Mouse (Mus musculus) MEL (cell line): ENCODE data around the gene Ddit4. TPM values are rescaled to one million over a fixed set of nuclear protein-coding genes. Genes with fewer than 3 reads are reported as not detected.

Experiments
- DNase-seq: peaks from one replicate; pipeline ENCODE4 v3.0.0; 2011; ENCODE audit warnings: low read depth, low spot score
- H3K27ac ChIP-seq: 2 replicates; pipeline ENCODE4 v1.5.1; 2012; ENCODE audit warnings: low read depth, mild to moderate bottlenecking, control low read depth, low read length, moderate library complexity; ENCODE audit not compliant: control insufficient read depth
- H3K27me3 ChIP-seq, 2 experiments: fragments of 150-350 bp in 1 of 2; sonication (generic) in 1 of 2; 2 replicates each; pipeline ENCODE4 v1.6.1; 2012; ENCODE audit warnings: low read length in 2 of 2, mild to moderate bottlenecking in 2 of 2, improper control_type of control experiment in 1 of 2, moderate library complexity in 1 of 2; ENCODE audit not compliant: insufficient read depth in 2 of 2, control insufficient read depth in 1 of 2
- H3K36me3 ChIP-seq, 2 experiments: 2 replicates each; pipeline ENCODE4 v1.6.1; 2012 to 2014; ENCODE audit warnings: low read length in 2 of 2, improper control_type of control experiment in 1 of 2, inconsistent platforms in 1 of 2, mild to moderate bottlenecking in 1 of 2; ENCODE audit not compliant: insufficient read depth in 2 of 2, control insufficient read depth in 1 of 2
- H3K4me1 ChIP-seq, 2 experiments: fragments of 150-350 bp in 1 of 2; sonication (generic) in 1 of 2; 2 replicates each; pipeline ENCODE4 v1.6.1; 2012; ENCODE audit warnings: low read length in 2 of 2, improper control_type of control experiment in 1 of 2, mild to moderate bottlenecking in 1 of 2; ENCODE audit not compliant: insufficient read depth in 2 of 2, control insufficient read depth in 1 of 2
- H3K4me3 ChIP-seq, 2 experiments: fragments of 150-350 bp in 1 of 2; sonication (generic) in 1 of 2; 2 replicates each; pipeline ENCODE4 v1.5.1; 2012; ENCODE audit warnings: low read depth in 2 of 2, low read length in 2 of 2, mild to moderate bottlenecking in 2 of 2, moderate library complexity in 2 of 2, control low read depth in 1 of 2, improper control_type of control experiment in 1 of 2; ENCODE audit not compliant: control insufficient read depth in 1 of 2, insufficient read depth in 1 of 2
- H3K79me2 ChIP-seq: 2 replicates; pipeline ENCODE4 v1.6.1; 2012; ENCODE audit warnings: mild to moderate bottlenecking, low read length, moderate library complexity; ENCODE audit not compliant: control insufficient read depth, poor library complexity, insufficient read depth
- H3K9ac ChIP-seq: 2 replicates; pipeline ENCODE4 v1.6.1; 2012; ENCODE audit warnings: low read depth, mild to moderate bottlenecking, control low read depth, low read length, moderate library complexity; ENCODE audit not compliant: control insufficient read depth, poor library complexity, severe bottlenecking
- H3K9me3 ChIP-seq: fragments of 150-350 bp; sonication (generic); replicated peaks from 2 replicates; pipeline ENCODE4 v1.6.1; 2012; ENCODE audit warnings: mild to moderate bottlenecking, low read length, improper control_type of control experiment, moderate library complexity; ENCODE audit not compliant: insufficient read depth
- CHD1 ChIP-seq: IDR thresholded peaks from 2 replicates; pipeline ENCODE4 v1.6.1; 2012; ENCODE audit warnings: low read depth, mild to moderate bottlenecking, inconsistent platforms, low read length, improper control_type of control experiment
- ELF1 ChIP-seq: IDR thresholded peaks from 2 replicates; pipeline ENCODE4 v1.6.1; 2014; ENCODE audit warnings: low read depth, mild to moderate bottlenecking, inconsistent platforms, low read length, improper control_type of control experiment, moderate library complexity
- EP300 ChIP-seq, 2 experiments: IDR thresholded peaks; 2 replicates each; pipeline ENCODE4 v1.6.1; 2011; ENCODE audit warnings: improper control_type of control experiment in 2 of 2, low read length in 2 of 2, low read depth in 1 of 2, mild to moderate bottlenecking in 1 of 2
- GABPA ChIP-seq: IDR thresholded peaks from 2 replicates; pipeline ENCODE4 v1.6.1; 2012; ENCODE audit warnings: low read depth, mild to moderate bottlenecking, inconsistent platforms, low read length, improper control_type of control experiment, moderate library complexity
- HCFC1 ChIP-seq: IDR thresholded peaks from 2 replicates; pipeline ENCODE4 v1.6.1; 2012; ENCODE audit warnings: low read depth, mild to moderate bottlenecking, inconsistent platforms, low read length, improper control_type of control experiment, moderate library complexity
- JUND ChIP-seq: IDR thresholded peaks from 2 replicates; pipeline ENCODE4 v1.6.1; 2011; ENCODE audit warnings: low read depth, mild to moderate bottlenecking, improper control_type of control experiment, low read length
- KAT2A ChIP-seq: conservative IDR thresholded peaks from 2 replicates; pipeline ENCODE4 v1.6.1; 2012; ENCODE audit warnings: low read depth, low read length, improper control_type of control experiment, inconsistent platforms
- MXI1 ChIP-seq: IDR thresholded peaks from 2 replicates; pipeline ENCODE4 v1.6.1; 2011; ENCODE audit warnings: mild to moderate bottlenecking, low read depth, low read length, improper control_type of control experiment
- NELFE ChIP-seq: IDR thresholded peaks from 2 replicates; pipeline ENCODE4 v1.6.1; 2011; ENCODE audit warnings: low read depth, low read length, improper control_type of control experiment
- POLR2A ChIP-seq, 2 experiments: IDR thresholded peaks; 2 replicates each; pipeline ENCODE4 v1.6.1; 2011 to 2012; ENCODE audit warnings: low read length in 2 of 2, mild to moderate bottlenecking in 2 of 2, control low read depth in 1 of 2, improper control_type of control experiment in 1 of 2, low read depth in 1 of 2, moderate library complexity in 1 of 2; ENCODE audit not compliant: control insufficient read depth in 1 of 2, insufficient read depth in 1 of 2, poor library complexity in 1 of 2
- POLR2AphosphoS2 ChIP-seq: IDR thresholded peaks from 2 replicates; pipeline ENCODE4 v1.6.1; 2011; ENCODE audit warnings: low read length, improper control_type of control experiment
- POLR2AphosphoS5 ChIP-seq: IDR thresholded peaks from 2 replicates; pipeline ENCODE4 v1.6.1; 2012; ENCODE audit warnings: low read depth, borderline replicate concordance, mild to moderate bottlenecking, inconsistent platforms, low read length, moderate library complexity, mixed read lengths
- RCOR1 ChIP-seq: IDR thresholded peaks from 2 replicates; pipeline ENCODE4 v1.6.1; 2012; ENCODE audit warnings: low read depth, mild to moderate bottlenecking, inconsistent platforms, low read length, improper control_type of control experiment
- SIN3A ChIP-seq: IDR thresholded peaks from 2 replicates; pipeline ENCODE4 v1.6.1; 2012; ENCODE audit warnings: low read length, improper control_type of control experiment, inconsistent platforms
- TBP ChIP-seq: IDR thresholded peaks from 2 replicates; pipeline ENCODE4 v1.8.0; 2011; ENCODE audit warnings: low read depth, low read length, improper control_type of control experiment
- TCF12 ChIP-seq: IDR thresholded peaks from 2 replicates; pipeline ENCODE4 v1.6.1; 2014; ENCODE audit warnings: low read depth, mild to moderate bottlenecking, inconsistent platforms, low read length, improper control_type of control experiment, moderate library complexity
- ZNF384 ChIP-seq: IDR thresholded peaks from 2 replicates; pipeline ENCODE4 v1.6.1; 2012; ENCODE audit warnings: low read depth, mild to moderate bottlenecking, inconsistent platforms, low read length, improper control_type of control experiment
- polyA plus RNA-seq, 2 experiments: library from polyadenylated mRNA; stranded (reverse) in 1 of 2; unstranded in 1 of 2; fragments of >175 nt in 1 of 2; fragments of >200 nt in 1 of 2; gene quantifications; 2 replicates each; pipeline versions ENCODE4 v1.2.1 to v1.2.4; 2012; ENCODE audit warnings: low replicate concordance in 2 of 2, low read depth in 1 of 2; ENCODE audit not compliant: insufficient read length in 2 of 2, insufficient read depth in 1 of 2, missing spikeins in 1 of 2
- total RNA-seq: library from RNA; depleted of rRNA; stranded (reverse); fragments of 300-350 nt; gene quantifications from 2 replicates; pipeline ENCODE4 v1.2.3, GENCODE M21; 2012

Gene Ddit4
- total and polyA plus RNA-seq, 3 experiments = 2.6 to 11.6 TPM; not detected in 1

- Histone ChIP-seq H3K36me3 (peaks cover 0 to 17% of the 10 kb centered on the region in 2 experiments; a peak in 2 of 4 replicates), H3K9ac (0 out of 2 replicates have a peak overlapping the region, but pooled peaks have one; percentile 2), H3K27me3 (no peaks in the 10 kb centered on the region), H3K9me3 (no peaks in the 10 kb centered on the region), H3K4me3 (no peak overlapping the region), H3K79me2 (no peaks in the 10 kb centered on the region), H3K4me1 (peaks cover 13 to 24% of the 10 kb centered on the region in 2 experiments; a peak in 3 of 4 replicates), H3K27ac (no peak overlapping the region)
- TF ChIP-seq ELF1 (no peak), POLR2A (IDR thresholded peaks at IDR 0.05; ENCODE audit: control insufficient read depth in 1 of 2, insufficient read depth in 1 of 2, low read depth in 1 of 2, low read length in 2 of 2, poor library complexity in 1 of 2) (no peak), EP300 (IDR thresholded peaks at IDR 0.05; ENCODE audit: low read depth in 1 of 2, low read length in 2 of 2) (no peak), TBP (no peak), TCF12 (no peak), NELFE (no peak), CHD1 (no peak), ZNF384 (no peak), RCOR1 (no peak), SIN3A (no peak), POLR2AphosphoS2 (no peak)
- DNase-seq = no peak
Measured at GRCm38 (mm10) chr10:59907080-59907609, 44.5 kb downstream of the Ddit4 start.

- TF ChIP-seq SIN3A (no peak), ZNF384 (no peak), HCFC1 (no peak), TCF12 (no peak), JUND (no peak), GABPA (no peak), KAT2A (no peak), MXI1 (no peak), POLR2AphosphoS5 (no peak)
- TF ChIP-seq, all 39 proteins: peak for 0
- Histone ChIP-seq H3K9me3 (no peaks in the 10 kb centered on the region), H3K9ac (no peak overlapping the region), H3K4me3 (no peak overlapping the region), H3K27ac (no peak overlapping the region), H3K27me3 (no peaks in the 10 kb centered on the region), H3K79me2 (no peaks in the 10 kb centered on the region), H3K36me3 (peaks cover 0 to 14% of the 10 kb centered on the region in 2 experiments; a peak in 2 of 4 replicates), H3K4me1 (peaks cover 8 to 11% of the 10 kb centered on the region in 2 experiments; a peak in 3 of 4 replicates)
- DNase-seq = no peak
Measured at GRCm38 (mm10) chr10:59903170-59903569, 48.5 kb downstream of the Ddit4 start.
